Mouse (Mus musculus) skeletal muscle tissue, adult 2 months (tissue): ENCODE measurements at regions not wholly inside any gene's neighbourhood (a gene's known extent, or its start where the extent isn't known, plus 50 kb on each side); places are given as distances from the start of the nearest gene placed in this dataset.

Experiments used
- DNase-seq: peaks from one replicate; pipeline ENCODE4 v3.0.0-alpha.2; 2012; ENCODE audit warnings: low read depth, low spot score

- no peak for DNase-seq
Measured at GRCm38 (mm10) chr13:25899871-25900270, 629.6 kb upstream of the Nrsn1 start.

GRCm38 (mm10) chr13:25893150-25893549, 622.8 kb upstream of the Nrsn1 start:
- no peak for DNase-seq

- no peak for DNase-seq
Measured at GRCm38 (mm10) chr13:25882818-25883217, 612.5 kb upstream of the Nrsn1 start.

GRCm38 (mm10) chr13:25868923-25869322, 598.6 kb upstream of the Nrsn1 start:
- DNase-seq: no peak

- DNase-seq: peak; percentile 7
Measured at GRCm38 (mm10) chr13:25858207-25858606, 587.9 kb upstream of the Nrsn1 start.

- no peak for DNase-seq
Measured at GRCm38 (mm10) chr13:25857569-25857968, 587.3 kb upstream of the Nrsn1 start.

GRCm38 (mm10) chr13:25857096-25857495, 586.8 kb upstream of the Nrsn1 start:
- peak; percentile 2 for DNase-seq

- no peak for DNase-seq
Measured at GRCm38 (mm10) chr13:25856549-25856948, 586.2 kb upstream of the Nrsn1 start.

- DNase-seq: no peak
Measured at GRCm38 (mm10) chr13:25848156-25848555, 577.9 kb upstream of the Nrsn1 start.

- DNase-seq: no peak
Measured at GRCm38 (mm10) chr13:25838237-25838636, 567.9 kb upstream of the Nrsn1 start.

GRCm38 (mm10) chr13:25829146-25829924, 559.0 kb upstream of the Nrsn1 start:
- no peak for DNase-seq

- DNase-seq: no peak
Measured at GRCm38 (mm10) chr13:25808564-25809253, 538.4 kb upstream of the Nrsn1 start.

- no peak for DNase-seq
Measured at GRCm38 (mm10) chr13:25793216-25793803, 523.0 kb upstream of the Nrsn1 start.

- DNase-seq: peak; percentile 43
Measured at GRCm38 (mm10) chr13:25781161-25781560, 510.9 kb upstream of the Nrsn1 start.

- DNase-seq: peak; percentile 66
Measured at GRCm38 (mm10) chr13:25777706-25778105, 507.4 kb upstream of the Nrsn1 start.

GRCm38 (mm10) chr13:25774586-25775182, 504.4 kb upstream of the Nrsn1 start:
- DNase-seq: no peak

- no peak for DNase-seq
Measured at GRCm38 (mm10) chr13:25754515-25755105, 484.3 kb upstream of the Nrsn1 start.

GRCm38 (mm10) chr13:25751409-25751777, 481.1 kb upstream of the Nrsn1 start:
- no peak for DNase-seq

GRCm38 (mm10) chr13:25750460-25751408, 480.4 kb upstream of the Nrsn1 start:
- no peak for DNase-seq

- DNase-seq: no peak
Measured at GRCm38 (mm10) chr13:25738601-25739000, 468.3 kb upstream of the Nrsn1 start.
